Mouse (Mus musculus) cerebellum, adult 9-10 months (tissue): ENCODE results near the gene Ccdc34.

ENCODE experiments used
- DNase-seq: peaks from one replicate; pipeline ENCODE4 v3.0.0; 2022

The Ccdc34 gene

GRCm38 (mm10) chr2:110017616-110018505, at the start of gene Ccdc34:
Ccdc34 (plus strand) TSS chr2:110017817.
- peak; percentile 87 for DNase-seq

GRCm38 (mm10) chr2:109969381-109969780, 48.2 kb upstream of the Ccdc34 start:
- DNase-seq = no peak

DNA sequence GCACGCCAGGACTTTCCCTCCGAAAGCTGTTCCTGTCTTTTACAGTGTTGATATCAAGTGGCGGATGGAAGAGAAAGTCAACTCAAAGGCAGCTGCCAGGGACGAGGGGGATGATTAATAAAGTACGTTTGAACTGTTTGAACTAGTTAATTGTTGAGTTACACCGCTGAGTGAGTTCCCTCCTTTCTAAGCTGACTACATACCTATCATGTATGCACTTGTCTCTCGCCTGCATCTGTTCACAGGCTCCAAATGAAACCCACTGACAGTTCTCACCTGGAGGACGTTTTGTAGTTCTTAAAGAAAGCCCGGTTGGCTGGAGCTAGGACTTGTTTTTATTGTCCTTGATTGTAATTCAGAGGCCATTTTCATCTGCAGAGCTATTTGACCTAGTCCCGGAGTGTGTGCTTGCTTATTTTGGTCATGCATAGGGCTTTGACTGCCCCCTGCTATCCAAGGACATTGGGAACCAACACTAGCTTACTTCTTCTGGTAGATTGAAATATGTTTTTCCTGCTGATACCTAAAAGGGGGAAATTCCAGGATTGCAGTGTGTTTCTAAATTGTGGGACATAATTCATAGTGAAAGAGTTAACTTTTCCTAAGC, 47.6 kb upstream of the Ccdc34 start:
- DNase-seq = no peak

GRCm38 (mm10) chr2:109970744-109971410, 46.7 kb upstream of the Ccdc34 start:
- DNase-seq = no peak

DNA sequence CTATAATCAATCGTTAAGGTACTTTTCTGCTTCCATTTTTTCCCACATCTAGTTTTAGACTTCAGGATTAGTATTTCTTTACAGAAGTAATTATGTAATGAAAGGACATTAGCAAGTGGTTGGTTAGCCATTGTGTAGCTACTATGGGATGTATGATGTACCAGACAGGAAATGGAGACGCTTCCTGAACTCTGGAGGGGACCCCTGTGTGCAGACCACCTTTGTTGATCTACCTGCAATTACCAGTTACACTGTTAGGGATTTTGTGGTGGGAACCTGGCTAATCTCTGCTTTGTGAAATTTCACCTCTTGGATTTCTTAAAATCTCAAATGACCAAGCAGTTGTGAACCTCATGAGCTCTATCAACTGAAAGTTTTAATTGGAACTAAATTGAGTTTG, 45.3 kb upstream of the Ccdc34 start:
- DNase-seq = no peak

DNA sequence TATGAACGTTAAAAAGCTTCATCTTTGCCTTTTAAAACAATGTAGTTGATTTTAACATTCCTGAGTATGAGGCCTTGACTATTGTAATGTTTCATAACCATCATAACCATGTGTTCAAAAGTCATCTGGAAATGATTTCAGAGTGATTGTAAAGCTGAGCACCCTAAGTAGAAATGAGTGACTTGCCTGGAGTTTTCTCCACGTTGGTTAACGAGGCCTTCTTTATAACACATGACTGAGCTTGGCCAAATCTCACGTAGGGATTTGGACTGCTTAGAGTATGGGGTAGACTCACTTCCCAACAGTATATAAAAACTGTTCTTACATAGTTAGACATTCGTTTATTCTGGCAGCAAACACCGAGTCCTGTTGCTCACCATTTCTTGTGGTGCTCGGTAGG, 44.7 kb upstream of the Ccdc34 start:
- no peak for DNase-seq

GRCm38 (mm10) chr2:109974807-109975206, 42.8 kb upstream of the Ccdc34 start:
- DNase-seq = no peak

DNA sequence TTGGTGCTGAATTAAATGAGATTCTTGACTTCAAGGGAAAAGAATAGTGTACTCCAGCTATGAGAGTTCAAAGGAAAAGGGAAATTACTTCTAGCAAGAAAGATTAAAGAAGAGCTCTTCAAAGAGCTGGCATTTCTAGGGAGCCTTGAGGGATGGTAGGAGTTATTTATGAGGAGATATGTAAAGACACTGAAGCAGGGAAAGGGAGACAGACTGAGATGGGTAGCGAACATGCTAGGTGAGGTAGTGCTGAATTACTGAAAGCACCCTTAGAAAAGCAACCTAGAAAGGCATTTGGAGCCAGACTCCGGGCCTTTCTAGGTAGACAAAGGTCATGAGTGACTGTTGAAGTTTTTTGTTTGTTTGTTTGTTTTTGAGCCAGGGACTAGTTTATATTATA, 41.4 kb upstream of the Ccdc34 start:
- no peak for DNase-seq

GRCm38 (mm10) chr2:109977322-109977721, 40.3 kb upstream of the Ccdc34 start:
- no peak for DNase-seq

GRCm38 (mm10) chr2:109979209-109979608, 38.4 kb upstream of the Ccdc34 start:
- peak; percentile 31 for DNase-seq

DNA sequence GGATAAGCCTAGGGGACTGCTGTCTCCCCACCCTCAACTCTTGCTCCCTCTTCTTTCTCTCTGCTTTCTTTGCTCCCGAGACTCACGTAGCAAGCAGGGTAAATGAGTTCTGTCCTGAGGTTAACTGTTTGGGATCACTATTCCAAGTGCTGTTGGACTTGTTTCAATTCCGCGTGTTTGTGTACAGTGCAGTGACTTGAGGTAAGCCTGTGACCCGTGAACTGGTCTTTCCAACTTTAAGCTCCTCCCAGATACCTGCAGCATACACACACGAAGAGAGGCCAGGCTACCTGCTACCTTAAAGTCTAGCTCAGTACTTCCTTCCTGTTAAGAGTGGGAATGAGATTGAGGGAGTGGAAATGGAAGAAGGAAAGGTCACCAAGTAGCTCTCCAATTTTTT, 34.2 kb upstream of the Ccdc34 start:
- DNase-seq = no peak

DNA sequence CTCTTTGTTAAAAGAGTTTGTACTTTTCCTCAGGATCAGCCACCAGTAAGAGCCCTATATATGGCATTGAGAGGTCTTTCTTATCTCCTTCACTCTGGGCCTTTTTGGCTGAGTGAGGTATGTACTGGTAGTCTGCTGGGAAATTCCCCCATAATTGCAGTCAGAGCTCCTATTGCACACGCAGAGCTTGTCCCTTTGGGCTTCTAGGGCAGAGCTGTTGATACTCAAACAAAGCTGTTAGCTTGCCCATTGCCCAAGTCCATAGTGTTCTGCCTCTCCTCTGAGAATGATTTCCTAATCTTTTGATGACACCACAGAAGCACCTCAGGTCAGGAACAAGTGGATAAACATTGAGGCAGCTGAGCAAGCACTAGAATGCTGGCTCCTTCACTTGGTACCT, 32.7 kb upstream of the Ccdc34 start:
- DNase-seq = no peak

GRCm38 (mm10) chr2:109985560-109985959, 32.1 kb upstream of the Ccdc34 start:
- no peak for DNase-seq

DNA sequence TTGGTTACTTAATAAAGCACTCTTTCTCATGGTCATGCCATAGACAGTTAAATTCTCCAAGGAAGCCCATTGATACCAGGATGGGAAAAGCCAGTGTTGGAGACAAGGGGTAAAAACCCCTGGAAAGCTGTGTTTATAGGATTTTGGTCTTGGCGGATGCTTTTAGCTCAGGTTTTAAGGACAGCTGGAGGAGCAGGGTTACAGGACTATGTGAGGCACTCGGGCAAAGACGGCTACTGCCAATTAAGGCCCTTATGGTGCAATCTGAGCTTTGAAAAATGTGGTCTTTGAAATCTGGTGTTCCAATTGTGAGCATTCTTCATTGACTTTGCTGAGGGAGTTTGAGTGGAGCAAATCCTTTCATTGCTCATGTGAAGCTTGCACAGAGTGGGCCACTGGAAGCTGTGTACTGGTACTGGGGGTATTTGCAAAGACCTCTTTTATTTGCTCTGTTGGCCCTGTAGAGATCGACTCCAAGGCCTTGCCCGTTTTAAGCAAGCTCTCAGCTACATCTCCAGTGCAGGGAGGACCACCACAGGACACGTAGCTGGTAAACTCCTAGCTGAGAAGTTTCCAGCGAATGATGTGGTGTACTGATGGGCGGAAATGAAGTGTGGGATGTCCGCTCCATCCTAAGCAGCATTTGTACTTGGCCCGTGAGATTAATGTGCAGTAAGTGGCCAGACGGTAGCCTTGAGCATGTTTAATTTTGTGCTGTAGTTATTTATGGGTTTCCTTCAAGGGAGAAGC, 31.4 kb upstream of the Ccdc34 start:
- no peak for DNase-seq

- no peak for DNase-seq
Measured at GRCm38 (mm10) chr2:109987946-109988345, 29.7 kb upstream of the Ccdc34 start.

DNA sequence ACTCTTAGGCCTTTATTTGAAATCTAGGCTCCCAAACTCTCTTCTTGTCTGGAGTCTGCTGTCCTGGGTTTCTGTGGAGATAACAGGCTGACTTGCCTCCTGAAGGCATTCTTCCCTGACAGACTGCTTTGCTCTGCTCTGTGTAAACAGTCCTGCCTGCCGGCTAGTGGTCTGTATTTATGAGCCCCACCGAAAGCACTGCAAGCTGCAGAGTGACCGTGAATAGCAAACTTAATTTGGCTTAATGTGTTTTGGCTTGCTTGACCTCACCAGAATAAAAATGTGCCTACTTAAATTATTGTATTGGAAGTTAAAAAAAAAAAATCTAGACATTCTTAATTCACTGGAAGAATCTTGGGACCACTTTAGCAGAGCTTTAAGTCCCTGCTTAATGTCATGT, 28.4 kb upstream of the Ccdc34 start:
- no peak for DNase-seq

DNA sequence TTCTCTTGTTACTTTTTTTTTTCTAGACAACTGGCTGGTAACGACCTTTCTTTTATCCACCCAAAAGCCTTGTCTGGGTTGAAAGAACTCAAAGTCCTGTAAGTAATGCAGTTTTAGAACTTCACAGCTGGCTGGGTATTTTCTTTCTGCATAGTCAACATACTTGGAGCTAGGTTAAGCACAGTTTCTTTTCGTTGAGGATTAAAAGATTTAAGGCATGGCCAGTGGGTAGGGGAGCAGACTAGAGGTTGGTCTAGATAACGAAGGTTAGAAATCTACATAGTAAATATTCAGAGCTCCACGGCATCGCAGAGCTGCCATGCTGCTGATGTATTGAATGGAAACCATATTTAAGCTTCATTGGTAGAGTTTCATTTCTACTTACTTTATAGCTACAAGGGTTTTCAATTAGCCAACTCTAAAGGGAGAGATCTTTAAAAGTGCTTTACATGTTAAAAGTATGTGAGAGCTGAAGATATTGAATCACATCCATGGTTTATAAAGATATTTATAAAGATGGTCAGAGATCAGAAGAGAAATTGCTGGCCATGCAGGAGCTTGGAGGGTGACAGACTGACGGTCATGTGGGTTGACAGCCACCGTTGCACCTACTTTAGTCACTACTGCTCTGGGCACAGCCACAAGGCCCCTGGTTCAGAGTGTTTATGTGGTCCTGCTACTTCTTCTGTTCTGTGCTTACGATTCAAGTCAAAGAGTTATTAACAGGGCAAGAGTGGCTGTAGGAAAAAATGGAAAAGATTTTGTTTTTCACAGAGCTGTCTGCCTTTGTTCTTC, 27.7 kb upstream of the Ccdc34 start:
- DNase-seq = no peak

GRCm38 (mm10) chr2:109991754-109992153, 25.9 kb upstream of the Ccdc34 start:
- DNase-seq = no peak

DNA sequence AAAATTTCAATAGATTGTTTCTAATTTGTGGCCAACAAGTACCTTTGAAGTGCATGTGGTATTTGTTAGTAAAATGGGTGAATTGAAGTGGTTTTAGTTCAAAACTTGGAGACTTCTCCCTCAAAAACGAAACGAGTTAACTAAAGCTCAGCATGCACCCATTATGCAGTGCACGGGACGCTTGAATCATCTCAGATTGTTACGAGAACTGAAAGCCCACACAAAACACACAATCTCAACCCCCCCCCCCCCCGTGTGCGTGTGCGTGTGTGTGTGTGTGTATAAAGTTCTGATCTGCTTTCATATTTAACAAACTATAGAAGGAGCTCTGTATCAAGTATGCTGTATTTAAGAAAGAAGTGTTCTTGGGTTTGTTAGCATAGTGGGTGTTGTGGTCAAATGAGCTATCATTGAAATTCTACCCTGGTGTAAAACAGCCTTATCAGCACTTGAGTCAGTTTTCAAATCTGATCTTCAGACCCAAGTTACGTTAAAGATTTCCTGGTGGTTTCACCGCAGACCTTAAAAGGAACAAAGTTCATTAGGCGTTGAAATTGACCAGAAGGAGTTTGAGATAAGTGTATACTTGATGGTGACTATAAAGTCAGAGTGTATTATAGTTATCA, 25.1 kb upstream of the Ccdc34 start:
- DNase-seq = no peak

GRCm38 (mm10) chr2:109993404-109993803, 24.2 kb upstream of the Ccdc34 start:
- no peak for DNase-seq

DNA sequence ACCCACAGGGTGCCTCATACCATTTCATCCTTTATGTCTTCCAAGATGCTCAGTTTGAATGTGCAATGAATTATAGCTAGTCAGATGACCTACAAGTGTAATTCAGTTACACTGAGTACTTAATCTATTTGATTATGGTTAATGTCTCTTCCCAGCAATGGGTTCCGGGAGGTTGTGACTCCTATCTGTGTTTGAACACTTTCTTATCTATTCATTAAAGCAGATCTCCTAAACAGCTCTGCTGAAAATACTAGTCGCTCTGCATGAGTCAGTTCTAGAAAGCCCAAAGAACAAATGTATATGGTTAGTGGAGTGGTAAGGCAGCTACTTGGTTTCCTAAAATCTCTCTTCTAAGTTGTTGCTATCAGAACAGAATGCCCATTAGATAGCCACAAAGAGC, 22.6 kb upstream of the Ccdc34 start:
- DNase-seq = no peak

- no peak for DNase-seq
Measured at GRCm38 (mm10) chr2:109996411-109996810, 21.2 kb upstream of the Ccdc34 start.
